Mouse (Mus musculus): ENCODE data around the gene Usp46.
A peak's percentile ranks its signal among the peaks of the same experiment; 100 is the strongest.
"Not testable (repeated sequence)": the region's sequence is repeated elsewhere in the genome, so short reads cannot be mapped to it uniquely, and the experiment has no call there.

The Usp46 gene

DNA sequence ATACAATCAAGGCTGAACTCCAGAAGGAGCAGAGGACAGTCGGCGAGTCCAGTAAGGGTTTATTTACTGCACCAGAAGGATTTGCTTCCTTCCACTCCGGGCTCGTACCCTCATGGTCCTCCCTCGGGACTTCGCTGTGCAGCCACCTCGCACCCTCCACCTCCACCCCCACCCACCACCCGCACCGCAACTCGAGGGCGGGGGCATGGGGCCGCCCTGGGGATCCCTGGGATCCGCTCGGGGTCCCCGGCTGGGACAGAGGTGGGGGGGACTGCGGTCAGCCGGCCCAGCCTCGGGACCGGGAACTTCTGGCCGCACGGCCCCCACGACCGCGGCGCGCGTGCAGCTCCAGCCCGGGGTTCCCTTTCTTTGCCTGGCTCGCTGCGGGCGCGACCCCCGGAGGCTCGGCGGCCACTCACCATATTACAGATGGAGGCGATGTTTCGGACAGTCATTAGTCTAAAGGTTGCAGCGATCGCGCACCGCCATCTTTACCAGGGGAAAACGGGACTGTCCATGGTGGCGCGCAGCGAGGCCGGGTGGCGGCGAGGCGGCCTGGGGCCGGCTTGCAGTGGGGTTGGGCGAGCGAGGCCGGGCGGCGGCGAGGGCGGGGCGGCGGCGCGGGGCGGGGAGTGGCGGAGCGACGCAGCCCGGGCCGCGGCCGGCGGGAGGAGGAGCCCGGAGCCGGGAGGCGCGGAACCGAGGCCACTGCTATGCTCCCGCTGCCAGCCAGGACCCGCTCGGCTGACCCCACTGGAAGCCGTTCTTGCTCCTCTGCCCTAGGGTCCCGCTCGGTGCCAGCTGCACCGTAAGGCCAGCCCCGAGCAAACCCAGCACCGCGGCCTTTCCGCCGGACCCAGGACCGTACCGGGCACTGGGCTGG, at the start of gene Usp46:
Gene Usp46, minus strand, starts transcription at position 601 of the 883 bp plus-strand sequence.
- DNase-seq: peak; percentile 85

DNA sequence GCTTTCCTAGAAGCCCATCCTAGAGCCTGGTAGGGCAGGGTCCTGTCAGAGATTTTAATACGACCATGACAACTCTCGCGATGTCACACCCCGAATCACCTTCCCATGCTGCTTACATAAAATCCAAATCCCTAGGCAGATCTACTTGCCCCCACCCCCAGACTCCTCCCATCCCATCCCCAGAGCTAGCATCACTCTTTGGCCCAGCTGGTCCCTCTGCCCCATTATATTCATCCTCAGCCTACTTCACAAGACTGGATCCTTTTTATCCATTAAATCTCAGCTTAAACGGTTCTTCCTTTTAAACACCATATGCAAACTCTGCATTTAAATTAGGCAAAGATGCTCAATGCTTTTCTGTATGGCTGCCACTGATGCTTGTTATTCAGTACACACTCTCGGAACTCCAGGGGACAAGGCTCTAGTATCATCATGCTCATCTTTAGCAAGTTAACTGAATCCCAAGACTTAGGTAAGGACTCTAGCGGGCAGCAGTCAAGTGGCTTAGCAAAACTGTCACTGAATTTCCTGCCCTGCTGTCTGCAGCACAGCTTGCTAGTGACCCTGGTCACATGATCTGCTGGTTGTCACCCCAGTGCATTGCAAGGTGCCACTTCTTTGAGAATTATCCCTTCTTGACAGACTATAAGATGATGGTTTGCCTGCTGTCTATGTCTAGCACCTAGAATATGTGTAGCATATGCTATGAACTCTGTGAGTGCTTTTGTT, 45.9 kb upstream of the Usp46 start:
- no peak for DNase-seq

DNA sequence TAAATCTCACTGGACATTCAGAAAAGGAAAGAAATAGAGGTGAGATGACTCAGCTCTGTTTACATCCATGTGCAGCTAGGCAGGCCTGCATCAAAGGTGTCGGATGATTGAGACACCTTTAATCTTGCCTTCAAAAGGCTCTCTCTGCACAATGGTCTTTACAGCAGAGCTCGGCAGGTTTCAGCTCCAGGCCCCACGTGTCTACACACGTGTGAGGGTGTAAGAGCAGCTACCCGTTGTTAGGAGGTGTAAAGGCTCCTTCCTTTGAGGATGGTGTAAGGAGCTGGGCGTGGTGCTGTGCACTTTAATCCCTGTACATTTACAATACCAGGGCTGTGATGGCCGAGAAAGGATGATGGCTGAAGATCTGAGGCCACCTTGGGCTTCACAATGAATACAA, 37.2 kb upstream of the Usp46 start:
- DNase-seq: no peak

DNA sequence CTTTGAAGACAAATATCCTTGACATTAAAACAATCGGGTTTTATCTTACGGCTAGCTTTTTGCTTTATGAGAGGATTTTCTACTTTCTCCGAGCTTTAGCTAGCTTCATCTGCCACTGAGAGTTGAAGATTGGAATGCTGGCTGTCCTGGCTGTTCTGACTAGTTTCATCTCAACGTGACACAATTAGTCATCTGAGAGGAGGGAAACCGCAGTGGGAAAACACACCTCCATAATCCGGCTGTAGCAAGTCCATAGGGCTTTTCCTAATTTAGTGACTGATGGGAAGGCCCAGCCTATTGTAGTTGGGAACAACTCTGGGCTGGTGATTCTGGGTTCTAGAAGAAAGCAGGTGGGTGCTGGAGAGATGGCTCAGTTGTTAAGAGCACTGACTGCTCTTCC, 33.5 kb upstream of the Usp46 start:
- DNase-seq: no peak

DNA sequence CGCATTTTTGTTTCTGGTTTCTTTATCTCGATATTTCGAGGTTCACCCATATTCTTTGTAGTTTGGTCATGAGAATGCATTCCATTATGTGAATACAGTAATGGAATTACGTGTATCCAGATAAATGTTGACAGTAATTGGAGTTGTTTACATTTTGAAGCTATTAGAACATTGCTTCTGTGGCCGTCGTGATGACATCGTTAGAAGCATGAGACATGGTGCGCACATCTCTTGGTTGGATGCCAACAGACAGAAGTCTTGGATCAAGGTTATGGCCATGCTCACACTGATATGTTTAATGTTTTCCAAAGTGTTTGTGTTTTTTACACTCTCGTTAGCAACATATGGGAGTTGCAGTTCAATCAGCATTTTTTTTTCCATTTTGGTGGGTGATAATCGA, 30.8 kb upstream of the Usp46 start:
- no peak for DNase-seq

DNA sequence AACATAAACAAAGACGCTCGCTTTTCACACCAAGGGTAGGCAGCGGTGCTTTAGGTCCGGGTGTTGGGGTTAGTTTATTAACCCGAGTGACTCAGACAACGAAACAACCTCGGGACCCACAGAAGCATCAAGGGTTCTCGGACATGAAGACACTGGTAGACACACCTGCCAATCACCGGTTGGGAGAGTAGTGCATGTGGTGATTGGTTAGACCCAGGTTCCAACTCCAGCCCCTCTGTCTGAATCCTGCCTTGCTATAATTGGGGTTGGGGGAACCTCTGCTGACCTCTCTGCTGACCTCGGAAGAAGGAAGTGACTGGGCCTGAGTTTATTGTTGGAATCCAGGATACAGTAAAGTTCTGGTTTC, 29.6 kb upstream of the Usp46 start:
- no peak for DNase-seq

DNA sequence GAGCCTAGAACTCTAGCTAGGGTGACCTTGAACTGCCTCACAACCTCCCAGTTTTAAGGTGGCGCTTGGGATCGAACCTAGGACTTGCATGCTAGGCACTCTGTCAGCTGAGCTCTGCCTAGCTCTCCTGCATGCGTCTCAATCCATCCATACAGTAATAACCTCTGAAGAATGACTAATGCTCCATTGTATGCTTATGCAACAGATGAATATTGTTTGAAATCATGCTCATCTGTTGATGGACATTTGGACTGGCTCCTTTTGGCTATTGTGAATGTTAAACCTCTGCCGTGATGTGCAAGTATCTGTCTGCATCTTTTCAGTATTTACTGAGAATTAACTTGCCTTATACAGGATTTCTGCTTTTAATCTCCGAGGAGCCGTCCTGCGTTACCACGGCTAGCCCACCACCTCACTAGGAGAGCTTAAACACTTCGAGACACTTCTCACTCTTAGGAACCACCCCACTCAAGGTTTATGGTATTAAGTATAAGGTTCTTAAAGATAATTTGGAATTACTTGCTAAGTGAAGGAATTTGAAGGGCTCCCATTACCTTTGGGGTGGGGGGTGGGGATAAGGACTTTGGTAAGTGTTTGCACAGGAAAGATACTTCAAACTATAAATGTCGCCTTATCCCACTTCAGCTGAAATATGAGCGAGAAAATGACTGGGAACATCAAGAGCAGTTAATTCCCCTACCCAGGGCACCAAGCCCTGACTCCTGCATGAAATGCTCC, 29.1 kb upstream of the Usp46 start:
- no peak for DNase-seq

DNA sequence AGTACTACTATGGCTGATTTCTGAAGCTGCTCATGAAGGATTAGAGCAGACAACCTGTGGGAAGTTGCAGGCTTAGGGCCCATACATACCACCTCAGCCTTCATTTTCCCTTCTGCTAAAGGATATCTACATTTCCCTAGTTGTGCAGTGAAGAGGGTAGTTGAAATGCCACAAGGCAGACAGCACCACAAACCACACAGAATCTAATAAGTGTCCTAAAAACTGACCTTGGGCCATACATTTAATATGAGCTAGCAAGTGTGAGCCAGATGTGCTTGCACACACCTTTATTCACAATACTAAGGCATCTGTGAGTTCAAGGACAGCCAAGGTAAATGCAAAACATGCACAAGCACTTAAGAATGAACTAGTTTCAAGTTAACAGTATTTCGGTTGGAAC, 27.8 kb upstream of the Usp46 start:
- no peak for DNase-seq

DNA sequence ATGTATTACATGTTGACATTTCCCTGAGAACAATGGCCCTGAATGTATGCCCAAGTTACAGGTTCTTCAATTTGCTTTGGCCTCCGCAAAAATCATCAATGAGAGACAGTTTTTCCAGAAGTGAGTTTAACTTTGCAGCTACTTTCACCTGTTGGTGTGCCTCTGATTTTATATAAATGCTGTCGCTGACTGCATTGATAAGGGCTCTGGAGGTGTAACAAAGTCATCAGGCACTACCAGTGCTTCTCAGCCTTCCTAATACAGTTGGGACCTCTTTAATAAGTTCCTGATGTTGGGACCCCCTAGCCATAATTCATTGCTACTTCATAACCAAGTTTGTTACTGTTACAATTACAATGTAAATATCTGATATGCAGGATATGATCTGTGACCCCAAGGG, 27.4 kb upstream of the Usp46 start:
- DNase-seq: no peak

DNA sequence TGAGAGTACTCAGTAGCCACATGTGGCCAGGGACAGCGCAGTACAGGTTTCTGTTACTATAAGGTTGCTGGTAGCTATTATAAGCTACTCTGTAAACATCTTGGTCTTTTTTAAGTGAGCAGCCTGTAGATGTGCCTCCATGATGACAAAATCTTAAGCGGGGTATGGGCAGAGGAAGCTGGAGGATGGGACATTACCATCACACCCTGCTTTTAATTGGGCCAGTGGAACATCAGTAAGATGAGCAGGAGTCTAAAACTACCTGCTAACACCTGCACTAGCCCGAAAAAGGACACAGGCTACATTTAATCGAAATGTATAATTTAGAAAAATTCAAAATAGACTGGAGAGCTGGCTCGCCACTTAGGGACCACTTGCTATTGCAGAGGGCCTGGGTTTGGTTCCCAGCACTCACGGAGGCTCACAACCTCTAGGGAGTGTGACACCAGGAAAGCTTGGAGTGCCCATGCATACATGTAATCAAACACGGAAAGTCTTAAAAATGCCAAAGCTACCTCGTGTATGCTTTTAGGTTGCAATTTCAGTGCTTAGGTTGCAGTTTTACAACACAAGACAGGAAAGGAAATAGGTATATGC, 26.7 kb upstream of the Usp46 start:
- DNase-seq: no peak

DNA sequence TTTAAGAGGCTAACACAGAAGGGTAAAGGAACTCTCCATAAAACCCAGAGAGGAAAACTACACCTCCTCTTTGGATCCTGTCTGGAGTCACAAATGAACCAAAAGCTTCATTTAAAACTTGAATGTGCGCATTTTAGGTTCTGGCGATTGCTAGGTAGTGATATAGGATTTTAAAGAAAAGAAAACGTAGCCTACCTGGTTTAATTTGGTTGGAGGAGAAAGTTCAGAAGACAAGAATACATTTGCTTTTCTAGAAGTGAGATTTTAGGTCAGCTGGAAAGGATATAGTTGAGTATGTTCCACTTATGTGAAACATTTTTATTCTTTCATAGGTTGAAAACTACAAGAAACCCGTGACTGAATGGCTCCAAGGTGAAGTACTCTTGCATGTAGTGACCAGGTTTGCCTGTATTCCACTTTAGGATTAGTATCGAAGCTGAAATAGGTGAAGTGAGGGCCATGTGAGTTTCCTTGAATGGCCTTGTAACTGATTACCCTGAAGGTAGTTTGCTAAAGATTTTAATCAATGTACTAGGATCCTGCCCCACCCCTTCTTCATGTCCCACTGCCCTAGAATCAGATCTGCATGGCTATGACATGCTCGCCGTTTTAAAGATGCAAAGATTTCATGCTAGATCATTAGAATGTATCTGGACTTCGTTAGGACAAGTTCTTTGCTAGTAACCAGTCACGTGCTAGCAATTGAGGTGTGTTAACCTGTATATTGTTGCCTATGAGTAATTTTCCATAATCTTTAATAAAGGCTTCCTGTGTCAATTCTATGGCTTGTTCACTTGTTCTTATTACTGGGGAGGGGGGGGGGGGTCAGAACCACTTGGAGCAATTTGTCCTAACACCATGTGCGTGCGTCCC, 25.6 kb upstream of the Usp46 start:
- DNase-seq: no peak

DNA sequence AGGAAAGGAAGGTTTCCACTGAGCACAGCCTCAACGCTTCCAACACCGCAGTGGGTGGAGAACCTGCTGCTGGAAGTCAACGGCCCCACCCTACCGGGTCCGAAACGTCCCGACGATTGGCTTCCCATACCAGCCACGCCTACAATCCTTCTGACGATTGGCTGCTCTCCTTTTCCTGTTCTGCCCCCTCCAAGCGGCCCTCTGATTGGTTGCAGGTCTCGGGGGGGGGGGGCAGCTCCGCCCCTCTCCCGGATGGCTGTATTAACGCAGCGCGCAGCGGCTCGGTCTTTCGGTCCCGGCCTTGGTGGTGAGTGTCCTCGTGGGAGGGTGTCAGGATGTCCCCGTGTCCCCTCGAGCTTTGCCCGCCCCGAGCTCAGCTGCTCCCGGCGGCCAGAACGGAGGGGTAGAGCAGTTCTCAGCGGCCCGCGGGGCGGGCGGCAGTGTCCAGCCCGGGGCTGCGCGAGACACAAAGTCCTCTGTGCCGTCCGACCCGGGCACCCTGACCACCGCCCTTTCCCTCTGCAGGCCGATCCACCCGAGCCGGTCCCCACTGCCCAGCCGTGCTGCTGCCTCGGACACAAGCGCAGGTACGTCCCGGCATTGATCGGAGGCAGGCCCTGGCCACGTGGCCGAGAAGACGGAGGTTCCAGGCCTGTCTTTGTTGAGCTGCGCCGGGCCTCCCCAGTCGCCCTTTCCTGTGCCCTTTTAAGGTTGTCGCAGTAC, 24.8 kb upstream of the Usp46 start:
- DNase-seq: peak; percentile 91

DNA sequence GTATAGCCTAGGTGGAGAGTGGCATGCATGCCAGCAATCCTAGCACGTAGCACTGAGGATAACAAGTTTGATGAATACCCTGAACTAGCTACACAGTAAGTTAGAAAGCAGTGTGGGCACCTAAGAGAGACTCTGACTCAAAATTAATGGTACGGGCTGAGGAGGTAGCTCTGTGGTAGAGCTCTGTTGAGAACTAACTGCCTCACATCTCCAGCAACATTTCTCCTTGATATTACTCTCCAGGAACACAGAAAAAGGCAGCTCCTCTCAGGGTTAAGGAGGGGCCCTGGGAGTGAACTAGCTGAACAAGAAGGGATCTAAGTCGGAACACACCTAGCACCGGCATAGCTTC, 24.2 kb upstream of the Usp46 start:
- DNase-seq: no peak

DNA sequence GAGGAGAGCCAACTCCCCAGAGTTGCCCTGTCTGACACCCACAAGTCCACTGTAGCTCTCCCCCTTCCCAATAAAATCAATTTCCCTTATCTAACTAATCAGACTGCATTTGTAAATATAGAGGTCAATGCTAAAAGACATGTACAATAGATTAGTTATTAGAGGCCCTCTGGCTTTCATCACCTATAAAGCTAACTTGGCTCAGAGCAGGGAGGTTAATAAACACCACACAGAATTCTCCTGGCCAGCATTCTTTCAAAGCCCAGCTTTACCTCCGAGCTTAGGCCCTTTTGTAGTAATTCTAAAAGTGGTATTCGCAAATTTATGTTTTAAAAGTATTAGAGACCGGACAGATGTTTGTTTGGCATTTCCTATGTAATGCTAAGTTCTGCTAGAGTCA, 21.4 kb upstream of the Usp46 start:
- no peak for DNase-seq

DNA sequence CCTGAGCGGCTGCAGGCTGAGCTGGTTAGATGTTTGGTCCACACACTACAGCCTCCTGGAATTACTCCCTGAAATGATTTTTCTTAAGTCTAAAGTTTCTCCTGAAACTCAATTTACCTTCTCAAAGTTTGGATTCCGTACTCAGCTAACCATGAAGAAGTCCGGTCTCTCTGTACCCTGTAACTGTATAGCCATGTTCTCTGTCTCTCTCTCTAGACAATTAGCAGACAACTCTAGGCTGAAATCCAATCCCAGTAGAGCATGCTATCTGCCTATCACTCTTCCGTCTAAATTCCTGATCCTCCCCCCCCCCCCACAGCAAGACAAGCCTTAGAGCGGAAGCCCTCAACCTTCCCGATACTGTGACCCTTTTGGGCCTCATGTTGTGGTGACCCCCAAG, 13.5 kb upstream of the Usp46 start:
- no peak for DNase-seq

DNA sequence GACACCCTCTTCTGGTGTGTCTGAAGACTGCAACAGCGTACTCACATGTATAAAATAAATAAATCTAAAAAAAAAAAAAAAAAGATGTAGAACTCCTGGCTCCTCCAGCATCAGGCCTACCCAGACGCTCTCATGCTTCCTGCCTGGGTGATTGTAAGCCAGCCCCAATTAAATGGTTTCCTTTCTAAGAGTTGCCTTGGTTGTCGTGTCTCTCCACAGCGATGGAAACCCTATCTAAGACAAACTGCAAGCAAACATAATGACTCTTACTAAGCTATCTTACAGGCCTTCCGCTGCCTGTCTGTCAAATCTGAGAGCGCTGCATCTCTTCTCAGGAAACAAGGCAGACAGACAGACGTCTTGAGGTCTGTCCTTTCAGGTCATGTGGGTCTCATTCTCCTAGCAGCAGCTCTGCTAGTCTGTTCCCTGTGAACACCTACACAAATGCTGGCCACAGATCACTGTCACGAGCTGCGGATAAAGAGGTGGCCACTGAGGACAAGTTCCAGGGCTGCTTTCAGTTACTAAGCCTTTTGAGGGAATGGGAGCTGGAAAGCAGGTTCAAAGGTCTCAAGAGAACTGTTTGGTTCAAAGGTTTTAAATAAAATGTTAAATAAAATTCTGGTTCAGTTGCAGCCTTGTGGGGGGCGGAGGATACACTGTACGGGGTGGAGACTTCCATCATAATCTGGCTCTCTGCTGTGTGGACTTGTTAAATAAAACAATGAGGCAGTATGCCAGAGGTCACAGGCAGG, 10.8 kb upstream of the Usp46 start:
- no peak for DNase-seq

DNA sequence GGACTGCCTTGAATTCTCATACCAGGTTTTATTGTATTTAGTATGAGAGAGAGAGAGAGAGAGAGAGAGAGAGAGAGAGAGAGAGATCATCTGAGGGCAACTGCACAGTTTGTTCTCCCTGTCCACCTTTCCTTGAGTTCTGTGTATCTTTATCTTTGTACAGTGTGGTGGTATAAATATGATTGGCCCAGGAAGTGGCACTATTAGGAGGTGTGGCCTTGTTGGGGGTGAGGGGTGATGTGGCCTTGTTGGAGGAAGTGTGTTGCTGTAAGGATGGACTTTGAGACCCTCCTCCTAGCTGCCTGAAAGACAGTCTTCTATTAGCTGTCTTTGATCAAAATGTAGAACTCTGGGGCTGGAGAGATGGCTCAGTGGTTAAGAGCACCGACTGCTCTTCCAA, 10.2 kb upstream of the Usp46 start:
- DNase-seq: no peak

DNA sequence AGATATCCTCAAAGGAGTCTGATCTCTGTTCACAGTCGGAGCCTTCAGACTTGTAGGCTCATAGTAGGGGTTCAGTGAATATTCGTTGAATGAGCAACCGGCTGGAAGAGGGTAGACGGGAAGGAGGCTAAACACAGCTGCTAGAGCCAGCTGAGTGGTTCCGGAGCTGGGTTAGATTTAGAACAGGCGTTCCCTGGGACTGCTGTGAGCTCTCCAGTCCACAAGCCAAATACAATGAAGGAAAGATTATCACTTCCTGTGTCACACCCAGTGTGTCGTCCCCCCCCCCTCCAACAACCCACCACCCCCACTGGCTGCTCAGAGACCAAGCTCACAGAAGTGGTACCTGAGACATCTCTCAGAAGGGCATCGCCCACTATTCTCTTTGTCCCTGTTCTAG, 9.7 kb upstream of the Usp46 start:
- DNase-seq: no peak

DNA sequence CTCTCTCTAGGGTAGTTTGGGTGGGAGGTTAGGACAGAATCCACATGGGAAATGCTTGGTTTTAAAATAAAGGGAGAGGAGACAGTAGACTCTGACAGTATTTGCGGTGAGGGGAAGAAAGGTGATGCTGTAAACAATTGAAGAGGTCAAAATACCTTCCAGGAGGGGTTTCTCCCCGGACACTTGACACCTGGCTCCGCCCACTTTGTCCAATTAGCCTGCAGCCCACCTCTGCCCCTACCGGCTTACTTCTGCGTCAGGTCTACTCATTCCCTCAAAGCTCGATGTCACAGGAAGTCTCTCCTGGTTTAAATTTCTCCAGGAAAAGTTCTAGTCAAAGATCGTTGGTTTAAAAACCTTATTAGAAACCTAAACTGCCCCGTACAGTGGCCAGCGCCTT, 8.5 kb upstream of the Usp46 start:
- DNase-seq: no peak

DNA sequence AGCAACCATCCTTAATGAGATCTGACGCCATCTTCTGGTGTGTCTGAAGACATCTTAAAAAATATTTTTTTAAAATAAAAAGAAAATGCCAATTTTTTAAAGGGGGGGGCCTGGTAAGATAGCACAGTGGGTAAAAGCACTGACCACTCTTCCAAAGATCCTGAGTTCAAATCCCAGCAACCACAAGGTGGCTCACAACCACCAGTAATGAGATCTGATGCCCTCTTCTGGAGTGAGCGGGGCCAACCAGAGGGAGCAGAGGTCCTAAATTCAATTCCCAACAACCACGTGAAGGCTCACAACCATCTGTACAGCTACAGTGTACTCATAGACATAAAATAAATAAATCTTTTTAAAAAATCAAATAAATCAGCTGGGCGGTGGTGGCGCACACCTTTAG, 2.3 kb upstream of the Usp46 start:
- not testable (repeated sequence) for DNase-seq

DNA sequence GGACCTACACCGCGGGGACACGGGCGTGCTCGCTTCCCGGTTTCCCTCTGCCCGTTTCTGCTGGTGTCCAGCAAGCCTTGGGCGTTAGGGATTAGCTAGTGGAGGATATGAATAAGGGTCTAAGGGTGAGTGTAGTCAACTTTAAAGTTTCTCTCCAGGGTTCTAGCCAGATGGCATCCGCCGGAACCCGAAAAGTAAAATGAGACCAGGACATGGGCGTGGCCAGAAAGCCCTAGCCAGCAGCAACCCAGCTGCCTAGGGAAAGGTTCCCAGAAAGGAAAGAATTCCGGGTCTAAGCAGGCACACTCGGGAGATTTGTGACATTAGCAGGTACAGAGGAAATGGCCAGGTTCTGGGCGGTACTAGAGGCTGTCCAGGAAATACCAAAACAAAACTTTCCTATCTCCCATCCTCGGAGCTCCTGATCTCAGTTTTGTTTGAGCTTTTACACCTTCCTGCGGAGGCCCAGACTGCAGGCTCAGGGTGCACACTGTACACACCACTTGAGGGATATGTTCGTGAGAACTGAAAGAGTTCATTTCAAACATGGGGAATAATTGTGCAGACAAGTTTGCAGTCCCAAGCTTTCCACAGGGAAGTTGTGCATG, 587 bp upstream of the Usp46 start:
- no peak for DNase-seq

Data from cerebellum, adult 8-10 months (tissue).